Mouse (Mus musculus) CH12.LX (cell line): ENCODE data around the gene Txndc11. TPM values are rescaled to one million over a fixed set of nuclear protein-coding genes. Genes with fewer than 3 reads are reported as not detected.

Experiments used
- DNase-seq: peaks from one replicate; pipeline ENCODE4 v3.0.0-alpha.2; 2013; ENCODE audit errors: extremely low read depth
- H3K27ac ChIP-seq: 2 replicates; pipeline ENCODE4 v1.5.1; 2012; ENCODE audit warnings: low read depth, mild to moderate bottlenecking, control low read depth, moderate library complexity; ENCODE audit not compliant: insufficient read depth
- H3K27me3 ChIP-seq: replicated peaks from 2 replicates; pipeline ENCODE3; 2012; ENCODE audit warnings: inconsistent platforms
- H3K36me3 ChIP-seq, 2 experiments: replicated peaks in 1 of 2; 2 replicates each; pipeline versions ENCODE3 to v1.6.1; 2012; ENCODE audit warnings: inconsistent platforms in 1 of 2, low read length in 1 of 2, mild to moderate bottlenecking in 1 of 2, mixed read lengths in 1 of 2, moderate library complexity in 1 of 2; ENCODE audit not compliant: control insufficient read depth in 1 of 2, insufficient read depth in 1 of 2
- H3K4me1 ChIP-seq, 2 experiments: 2 replicates each; pipeline ENCODE4 v1.6.1; 2012; ENCODE audit warnings: inconsistent platforms in 1 of 2, moderate library complexity in 1 of 2; ENCODE audit not compliant: insufficient read depth in 2 of 2, control insufficient read depth in 1 of 2
- H3K4me2 ChIP-seq: 2 replicates; pipeline ENCODE4 v1.6.1; 2012; ENCODE audit warnings: low read depth, mild to moderate bottlenecking, control low read depth; ENCODE audit not compliant: poor library complexity, insufficient read depth, severe bottlenecking
- H3K4me3 ChIP-seq, 3 experiments: fragments of 150-350 bp in 1 of 3; sonication (generic) in 1 of 3; replicated peaks in 1 of 3; 2 replicates each; pipeline versions ENCODE3 to v1.5.1; 2011 to 2012; ENCODE audit warnings: low read depth in 2 of 3, low read length in 2 of 3, mild to moderate bottlenecking in 2 of 3, moderate library complexity in 2 of 3, control low read depth in 1 of 3, improper control_type of control experiment in 1 of 3, inconsistent platforms in 1 of 3, mixed read lengths in 1 of 3; ENCODE audit not compliant: poor library complexity in 1 of 3
- H3K79me2 ChIP-seq: replicated peaks from 2 replicates; pipeline ENCODE4 v1.6.1; 2012; ENCODE audit warnings: mild to moderate bottlenecking, moderate library complexity; ENCODE audit not compliant: control insufficient read depth, poor library complexity, insufficient read depth, severe bottlenecking; ENCODE audit errors: extremely low read depth
- H3K9ac ChIP-seq: 2 replicates; pipeline ENCODE4 v1.6.1; 2012; ENCODE audit warnings: low read depth, mild to moderate bottlenecking, control low read depth, moderate library complexity; ENCODE audit not compliant: insufficient read depth
- H3K9me3 ChIP-seq: replicated peaks from 2 replicates; pipeline ENCODE3; 2012; ENCODE audit warnings: low read length, inconsistent platforms, mixed read lengths
- BHLHE40 ChIP-seq: IDR thresholded peaks from 2 replicates; pipeline ENCODE4 v1.6.1; 2011; ENCODE audit warnings: mild to moderate bottlenecking, low read depth, low read length, improper control_type of control experiment
- CHD1 ChIP-seq: IDR thresholded peaks from 2 replicates; pipeline ENCODE4 v1.6.1; 2012; ENCODE audit warnings: low read depth, low read length, improper control_type of control experiment, inconsistent platforms
- CTCF ChIP-seq, 2 experiments: IDR thresholded peaks in 1 of 2; conservative IDR thresholded peaks in 1 of 2; 2 replicates each; pipeline ENCODE4 v1.5.1; 2011 to 2012; ENCODE audit warnings: low read depth in 2 of 2, low read length in 2 of 2, improper control_type of control experiment in 1 of 2, inconsistent platforms in 1 of 2, mild to moderate bottlenecking in 1 of 2, moderate library complexity in 1 of 2
- E2F4 ChIP-seq: IDR thresholded peaks from 2 replicates; pipeline ENCODE4 v1.6.1; 2011; ENCODE audit warnings: low read depth, low read length, improper control_type of control experiment; ENCODE audit not compliant: insufficient replicate concordance
- ELF1 ChIP-seq: IDR thresholded peaks from 2 replicates; pipeline ENCODE4 v1.6.1; 2014; ENCODE audit warnings: low read depth, mild to moderate bottlenecking, inconsistent platforms, low read length, improper control_type of control experiment
- EP300 ChIP-seq: IDR thresholded peaks from 2 replicates; pipeline ENCODE4 v1.6.1; 2011; ENCODE audit warnings: low read length, improper control_type of control experiment
- HCFC1 ChIP-seq: IDR thresholded peaks from 2 replicates; pipeline ENCODE4 v1.6.1; 2012; ENCODE audit warnings: low read depth, mild to moderate bottlenecking, inconsistent platforms, low read length, improper control_type of control experiment
- JUN ChIP-seq: IDR thresholded peaks from 2 replicates; pipeline ENCODE4 v1.6.1; 2011; ENCODE audit warnings: low read depth, mild to moderate bottlenecking, low read length, improper control_type of control experiment, moderate library complexity; ENCODE audit not compliant: insufficient read depth
- JUND ChIP-seq: conservative IDR thresholded peaks from 2 replicates; pipeline ENCODE4 v1.6.1; 2011; ENCODE audit warnings: low read depth, low read length, improper control_type of control experiment
- MAX ChIP-seq: IDR thresholded peaks from 2 replicates; pipeline ENCODE4 v1.6.1; 2011; ENCODE audit warnings: low read length, improper control_type of control experiment
- MAZ ChIP-seq: IDR thresholded peaks from 2 replicates; pipeline ENCODE4 v1.6.1; 2012; ENCODE audit warnings: low read depth, mild to moderate bottlenecking, inconsistent platforms, low read length, improper control_type of control experiment, moderate library complexity
- MEF2A ChIP-seq: IDR thresholded peaks from 2 replicates; pipeline ENCODE4 v1.6.1; 2014; ENCODE audit warnings: low read depth, mild to moderate bottlenecking, inconsistent platforms, low read length, improper control_type of control experiment, borderline replicate concordance
- MXI1 ChIP-seq: IDR thresholded peaks from 2 replicates; pipeline ENCODE4 v1.6.1; 2011; ENCODE audit warnings: mild to moderate bottlenecking, low read depth, low read length, improper control_type of control experiment
- MYC ChIP-seq: IDR thresholded peaks from 2 replicates; pipeline ENCODE4 v1.6.1; 2011; ENCODE audit warnings: low read depth, mild to moderate bottlenecking, improper control_type of control experiment, low read length
- NRF1 ChIP-seq: IDR thresholded peaks from 2 replicates; pipeline ENCODE4 v1.6.1; 2014; ENCODE audit warnings: low read depth, mild to moderate bottlenecking, inconsistent platforms, low read length, improper control_type of control experiment, moderate library complexity
- POLR2A ChIP-seq: IDR thresholded peaks from 2 replicates; pipeline ENCODE4 v1.6.1; 2011; ENCODE audit warnings: low read depth, mild to moderate bottlenecking, improper control_type of control experiment, low read length
- POLR2AphosphoS2 ChIP-seq: IDR thresholded peaks from 2 replicates; pipeline ENCODE4 v1.6.1; 2011; ENCODE audit warnings: low read depth, low read length, improper control_type of control experiment
- SIN3A ChIP-seq: IDR thresholded peaks from 2 replicates; pipeline ENCODE4 v1.6.1; 2012; ENCODE audit warnings: low read length, improper control_type of control experiment, inconsistent platforms
- UBTF ChIP-seq: IDR thresholded peaks from 2 replicates; pipeline ENCODE4 v1.6.1; 2012; ENCODE audit warnings: low read depth, mild to moderate bottlenecking, inconsistent platforms, low read length, improper control_type of control experiment, moderate library complexity
- USF2 ChIP-seq: conservative IDR thresholded peaks from 2 replicates; pipeline ENCODE4 v1.6.1; 2011; ENCODE audit warnings: low read depth, low read length, improper control_type of control experiment
- ZC3H11A ChIP-seq: IDR thresholded peaks from 2 replicates; pipeline ENCODE4 v1.6.1; 2012; ENCODE audit warnings: low read depth, mild to moderate bottlenecking, inconsistent platforms, low read length, improper control_type of control experiment
- ZNF384 ChIP-seq: IDR thresholded peaks from 2 replicates; pipeline ENCODE4 v1.6.1; 2012; ENCODE audit warnings: low read depth, low read length, improper control_type of control experiment, inconsistent platforms
- dilution Hi-C: fragments of 300-500 bp; cut with MboI; formaldehyde crosslinking; loops from 2 replicates; pipeline ENCODE4 v1.14.3; 2020; ENCODE audit warnings: low sequenced_read_pairs; ENCODE audit not compliant: extremely low pct_unique_long_range_greater_than_20kb, extremely low pct_ligation_motif_present
- in situ Hi-C: fragments of 300-500 bp; cut with MboI; formaldehyde crosslinking; loops from 3 replicates; pipeline ENCODE4 v1.14.3; 2019; ENCODE audit warnings: low sequenced_read_pairs, low pct_ligation_motif_present, low pct_unique_long_range_greater_than_20kb, mixed read lengths
- polyA plus RNA-seq: library from polyadenylated mRNA; unstranded; fragments of >175 nt; gene quantifications from 2 replicates; pipeline ENCODE4 v1.2.1, GENCODE M21; 2012; ENCODE audit warnings: low read depth; ENCODE audit not compliant: insufficient read length
- total RNA-seq, 2 experiments: library from RNA; depleted of rRNA; stranded (reverse); fragments of 300-350 nt in 1 of 2; fragments of >200 nt in 1 of 2; gene quantifications; 2 replicates each; pipeline ENCODE4 v1.2.3; 2012 to 2014

The Txndc11 gene
- total and polyA plus RNA-seq, 3 experiments: 40.6 to 63.2 (median 51.3) TPM

DNA sequence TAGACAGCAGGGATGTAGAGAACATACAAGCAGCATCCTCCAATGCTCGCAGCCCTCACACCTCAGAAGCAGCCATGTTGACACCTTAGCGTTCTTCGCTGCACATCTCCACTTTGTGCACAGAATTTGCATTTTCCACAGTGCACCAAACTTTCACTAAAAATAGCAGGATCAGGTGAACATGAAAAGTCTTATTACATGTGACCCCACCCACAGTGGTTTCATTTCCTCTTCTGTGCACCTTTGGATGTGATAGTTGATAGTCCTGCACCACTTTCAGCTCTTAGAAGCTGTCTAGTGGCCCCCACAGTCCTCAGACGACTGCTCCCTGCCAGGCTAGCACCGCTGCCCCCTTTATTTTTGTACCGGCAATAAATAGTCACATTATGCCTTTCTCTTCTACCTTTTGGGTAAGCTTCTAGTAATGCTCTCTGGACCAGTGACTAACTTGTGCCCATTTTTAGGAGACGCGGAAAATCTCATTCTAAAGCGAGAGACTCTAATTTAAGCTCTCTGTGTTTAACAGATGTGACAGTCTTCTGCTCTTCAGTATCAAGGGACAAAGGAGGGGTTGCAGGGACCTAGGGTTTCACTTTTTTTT, 56.7 kb downstream of the Txndc11 start (continued):
- peak; percentile 58; the same call in 1 of the 2 replicates for TF ChIP-seq USF2
- TF ChIP-seq MYC: peak; percentile 89
- peak; percentile 99 for TF ChIP-seq MEF2A
- TF ChIP-seq MAZ: peak; percentile 97
- TF ChIP-seq MXI1: peak; percentile 72
- TF ChIP-seq EP300: peak; percentile 99
- peak; percentile 29; the same call in 1 of the 2 replicates for TF ChIP-seq CHD1
- peak; percentile 79 for TF ChIP-seq JUND
- TF ChIP-seq CTCF (conservative IDR thresholded peaks at IDR 0.05 in 1 of 2, IDR thresholded peaks at IDR 0.05 in 1 of 2; ENCODE audit: low read depth in 2 of 2, low read length in 2 of 2): no peak
- TF ChIP-seq E2F4: no peak
- peak; percentile 90 for TF ChIP-seq POLR2AphosphoS2
- TF ChIP-seq ZNF384: peak; percentile 63; the same call in 1 of the 2 replicates
- peak; percentile 92 for TF ChIP-seq MAX
- peak; percentile 98 for TF ChIP-seq BHLHE40
- TF ChIP-seq SIN3A: peak; percentile 90
- TF ChIP-seq ELF1: 0 out of 2 replicates have a peak, but pooled peaks have one; percentile 2
- TF ChIP-seq HCFC1: no peak; the same call in 1 of the 2 replicates
- no peak for TF ChIP-seq UBTF
- peak; percentile 50 for TF ChIP-seq POLR2A
- TF ChIP-seq NRF1: no peak
- peak; percentile 66; the same call in 1 of the 2 replicates for TF ChIP-seq JUN
- TF ChIP-seq, all 38 proteins: peak for 25

DNA sequence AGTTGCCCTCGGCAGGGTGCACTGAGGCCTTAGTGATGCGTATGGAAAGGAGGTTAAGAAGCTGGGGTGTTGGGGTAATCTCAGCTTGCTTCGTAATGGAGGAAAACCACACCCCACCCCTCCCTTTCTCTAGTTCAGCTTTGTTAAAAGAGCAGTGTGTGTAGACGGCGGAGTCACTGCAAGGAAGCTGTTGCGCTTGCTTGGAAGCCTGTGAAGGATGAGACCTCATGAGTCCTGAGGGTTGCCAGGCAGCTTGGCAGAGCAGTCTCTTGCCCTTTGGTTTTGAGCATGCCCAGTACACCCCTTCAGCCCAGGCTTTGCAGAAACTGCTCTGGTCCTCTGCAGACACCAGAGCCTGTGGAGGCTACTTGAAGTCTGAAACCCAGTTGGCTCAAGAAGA, 61.4 kb downstream of the Txndc11 start:
- Histone ChIP-seq H3K4me2 (no peak overlapping the region), H3K4me3 (no peak overlapping the region), H3K27ac (no peak overlapping the region), H3K27me3 (no peaks in the 10 kb centered on the region), H3K4me1 (peaks cover 44 to 97% of the 10 kb centered on the region in 2 experiments), H3K36me3 (peaks cover 45 to 67% of the 10 kb centered on the region in 2 experiments), H3K79me2 (peaks cover 9% of the 10 kb centered on the region), H3K9ac (no peak overlapping the region), H3K9me3 (no peaks in the 10 kb centered on the region)
- dilution Hi-C loops: no loop called here
- no peak for TF ChIP-seq ZC3H11A
- TF ChIP-seq NRF1: peak; percentile 34; the same call in 1 of the 2 replicates
- in situ Hi-C loops: no loop called here
- no peak for DNase-seq
